Mouse (Mus musculus) MEL (cell line): ENCODE results near the gene Zfp260. TPM values are rescaled to one million over a fixed set of nuclear protein-coding genes. Genes with fewer than 3 reads are reported as not detected.
A peak's percentile ranks its signal among the peaks of the same experiment; 100 is the strongest.

Experiments
- DNase-seq: peaks from one replicate; pipeline ENCODE4 v3.0.0; 2011; ENCODE audit warnings: low read depth, low spot score
- H3K27ac ChIP-seq: 2 replicates; pipeline ENCODE4 v1.5.1; 2012; ENCODE audit warnings: low read depth, mild to moderate bottlenecking, control low read depth, low read length, moderate library complexity; ENCODE audit not compliant: control insufficient read depth
- H3K27me3 ChIP-seq, 2 experiments: fragments of 150-350 bp in 1 of 2; sonication (generic) in 1 of 2; 2 replicates each; pipeline ENCODE4 v1.6.1; 2012; ENCODE audit warnings: low read length in 2 of 2, mild to moderate bottlenecking in 2 of 2, improper control_type of control experiment in 1 of 2, moderate library complexity in 1 of 2; ENCODE audit not compliant: insufficient read depth in 2 of 2, control insufficient read depth in 1 of 2
- H3K36me3 ChIP-seq, 2 experiments: 2 replicates each; pipeline ENCODE4 v1.6.1; 2012 to 2014; ENCODE audit warnings: low read length in 2 of 2, improper control_type of control experiment in 1 of 2, inconsistent platforms in 1 of 2, mild to moderate bottlenecking in 1 of 2; ENCODE audit not compliant: insufficient read depth in 2 of 2, control insufficient read depth in 1 of 2
- H3K4me1 ChIP-seq, 2 experiments: fragments of 150-350 bp in 1 of 2; sonication (generic) in 1 of 2; 2 replicates each; pipeline ENCODE4 v1.6.1; 2012; ENCODE audit warnings: low read length in 2 of 2, improper control_type of control experiment in 1 of 2, mild to moderate bottlenecking in 1 of 2; ENCODE audit not compliant: insufficient read depth in 2 of 2, control insufficient read depth in 1 of 2
- H3K4me3 ChIP-seq, 2 experiments: fragments of 150-350 bp in 1 of 2; sonication (generic) in 1 of 2; 2 replicates each; pipeline ENCODE4 v1.5.1; 2012; ENCODE audit warnings: low read depth in 2 of 2, low read length in 2 of 2, mild to moderate bottlenecking in 2 of 2, moderate library complexity in 2 of 2, control low read depth in 1 of 2, improper control_type of control experiment in 1 of 2; ENCODE audit not compliant: control insufficient read depth in 1 of 2, insufficient read depth in 1 of 2
- H3K79me2 ChIP-seq: 2 replicates; pipeline ENCODE4 v1.6.1; 2012; ENCODE audit warnings: mild to moderate bottlenecking, low read length, moderate library complexity; ENCODE audit not compliant: control insufficient read depth, poor library complexity, insufficient read depth
- H3K9ac ChIP-seq: 2 replicates; pipeline ENCODE4 v1.6.1; 2012; ENCODE audit warnings: low read depth, mild to moderate bottlenecking, control low read depth, low read length, moderate library complexity; ENCODE audit not compliant: control insufficient read depth, poor library complexity, severe bottlenecking
- H3K9me3 ChIP-seq: fragments of 150-350 bp; sonication (generic); replicated peaks from 2 replicates; pipeline ENCODE4 v1.6.1; 2012; ENCODE audit warnings: mild to moderate bottlenecking, low read length, improper control_type of control experiment, moderate library complexity; ENCODE audit not compliant: insufficient read depth
- CTCF ChIP-seq, 3 experiments: IDR thresholded peaks in 2 of 3; conservative IDR thresholded peaks in 1 of 3; 2 replicates each; pipeline ENCODE4 v1.5.1; 2011 to 2012; ENCODE audit warnings: low read length in 3 of 3, low read depth in 2 of 3, mild to moderate bottlenecking in 2 of 3, improper control_type of control experiment in 1 of 3, inconsistent platforms in 1 of 3, mixed read lengths in 1 of 3, moderate library complexity in 1 of 3; ENCODE audit not compliant: control insufficient read depth in 1 of 3, insufficient read depth in 1 of 3, poor library complexity in 1 of 3, severe bottlenecking in 1 of 3
- ELF1 ChIP-seq: IDR thresholded peaks from 2 replicates; pipeline ENCODE4 v1.6.1; 2014; ENCODE audit warnings: low read depth, mild to moderate bottlenecking, inconsistent platforms, low read length, improper control_type of control experiment, moderate library complexity
- EP300 ChIP-seq, 2 experiments: IDR thresholded peaks; 2 replicates each; pipeline ENCODE4 v1.6.1; 2011; ENCODE audit warnings: improper control_type of control experiment in 2 of 2, low read length in 2 of 2, low read depth in 1 of 2, mild to moderate bottlenecking in 1 of 2
- GABPA ChIP-seq: IDR thresholded peaks from 2 replicates; pipeline ENCODE4 v1.6.1; 2012; ENCODE audit warnings: low read depth, mild to moderate bottlenecking, inconsistent platforms, low read length, improper control_type of control experiment, moderate library complexity
- HCFC1 ChIP-seq: IDR thresholded peaks from 2 replicates; pipeline ENCODE4 v1.6.1; 2012; ENCODE audit warnings: low read depth, mild to moderate bottlenecking, inconsistent platforms, low read length, improper control_type of control experiment, moderate library complexity
- MAFK ChIP-seq: IDR thresholded peaks from 2 replicates; pipeline ENCODE4 v1.6.1; 2011; ENCODE audit warnings: low read depth, mild to moderate bottlenecking, low read length, improper control_type of control experiment, borderline replicate concordance
- MAX ChIP-seq: IDR thresholded peaks from 2 replicates; pipeline ENCODE4 v1.6.1; 2011; ENCODE audit warnings: low read length, improper control_type of control experiment
- MAZ ChIP-seq: IDR thresholded peaks from 2 replicates; pipeline ENCODE4 v1.6.1; 2012; ENCODE audit warnings: low read depth, mild to moderate bottlenecking, inconsistent platforms, low read length, improper control_type of control experiment
- MEF2A ChIP-seq: IDR thresholded peaks from 2 replicates; pipeline ENCODE4 v1.6.1; 2014; ENCODE audit warnings: low read depth, mild to moderate bottlenecking, inconsistent platforms, low read length, improper control_type of control experiment; ENCODE audit not compliant: poor library complexity, insufficient replicate concordance, severe bottlenecking; ENCODE audit errors: extremely low read depth
- NELFE ChIP-seq: IDR thresholded peaks from 2 replicates; pipeline ENCODE4 v1.6.1; 2011; ENCODE audit warnings: low read depth, low read length, improper control_type of control experiment
- POLR2A ChIP-seq, 2 experiments: IDR thresholded peaks; 2 replicates each; pipeline ENCODE4 v1.6.1; 2011 to 2012; ENCODE audit warnings: low read length in 2 of 2, mild to moderate bottlenecking in 2 of 2, control low read depth in 1 of 2, improper control_type of control experiment in 1 of 2, low read depth in 1 of 2, moderate library complexity in 1 of 2; ENCODE audit not compliant: control insufficient read depth in 1 of 2, insufficient read depth in 1 of 2, poor library complexity in 1 of 2
- POLR2AphosphoS2 ChIP-seq: IDR thresholded peaks from 2 replicates; pipeline ENCODE4 v1.6.1; 2011; ENCODE audit warnings: low read length, improper control_type of control experiment
- POLR2AphosphoS5 ChIP-seq: IDR thresholded peaks from 2 replicates; pipeline ENCODE4 v1.6.1; 2012; ENCODE audit warnings: low read depth, borderline replicate concordance, mild to moderate bottlenecking, inconsistent platforms, low read length, moderate library complexity, mixed read lengths
- SIN3A ChIP-seq: IDR thresholded peaks from 2 replicates; pipeline ENCODE4 v1.6.1; 2012; ENCODE audit warnings: low read length, improper control_type of control experiment, inconsistent platforms
- TAL1 ChIP-seq: IDR thresholded peaks from 2 replicates; pipeline ENCODE4 v1.6.1; 2012; ENCODE audit warnings: mild to moderate bottlenecking, inconsistent platforms, low read length, moderate library complexity, mixed read lengths
- TBP ChIP-seq: IDR thresholded peaks from 2 replicates; pipeline ENCODE4 v1.8.0; 2011; ENCODE audit warnings: low read depth, low read length, improper control_type of control experiment
- TCF12 ChIP-seq: IDR thresholded peaks from 2 replicates; pipeline ENCODE4 v1.6.1; 2014; ENCODE audit warnings: low read depth, mild to moderate bottlenecking, inconsistent platforms, low read length, improper control_type of control experiment, moderate library complexity
- UBTF ChIP-seq: IDR thresholded peaks from 2 replicates; pipeline ENCODE4 v1.6.1; 2012; ENCODE audit warnings: low read depth, mild to moderate bottlenecking, inconsistent platforms, low read length, improper control_type of control experiment, moderate library complexity, borderline replicate concordance; ENCODE audit not compliant: insufficient read depth
- USF2 ChIP-seq, 2 experiments: IDR thresholded peaks; 2 replicates each; pipeline ENCODE4 v1.6.1; 2011 to 2012; ENCODE audit warnings: improper control_type of control experiment in 2 of 2, low read length in 2 of 2, borderline replicate concordance in 1 of 2, inconsistent platforms in 1 of 2, low read depth in 1 of 2, mild to moderate bottlenecking in 1 of 2; ENCODE audit not compliant: insufficient read depth in 1 of 2
- ZC3H11A ChIP-seq: IDR thresholded peaks from 2 replicates; pipeline ENCODE4 v1.6.1; 2012; ENCODE audit warnings: low read depth, mild to moderate bottlenecking, inconsistent platforms, low read length, improper control_type of control experiment
- ZKSCAN1 ChIP-seq: IDR thresholded peaks from 2 replicates; pipeline ENCODE4 v1.6.1; 2012; ENCODE audit warnings: low read depth, mild to moderate bottlenecking, inconsistent platforms, low read length, improper control_type of control experiment, moderate library complexity
- ZMIZ1 ChIP-seq: IDR thresholded peaks from 2 replicates; pipeline ENCODE4 v1.6.1; 2012; ENCODE audit warnings: low read depth, mild to moderate bottlenecking, inconsistent platforms, low read length, improper control_type of control experiment, moderate library complexity
- ZNF384 ChIP-seq: IDR thresholded peaks from 2 replicates; pipeline ENCODE4 v1.6.1; 2012; ENCODE audit warnings: low read depth, mild to moderate bottlenecking, inconsistent platforms, low read length, improper control_type of control experiment
- polyA plus RNA-seq, 2 experiments: library from polyadenylated mRNA; stranded (reverse) in 1 of 2; unstranded in 1 of 2; fragments of >175 nt in 1 of 2; fragments of >200 nt in 1 of 2; gene quantifications; 2 replicates each; pipeline versions ENCODE4 v1.2.1 to v1.2.4; 2012; ENCODE audit warnings: low replicate concordance in 2 of 2, low read depth in 1 of 2; ENCODE audit not compliant: insufficient read length in 2 of 2, insufficient read depth in 1 of 2, missing spikeins in 1 of 2
- total RNA-seq: library from RNA; depleted of rRNA; stranded (reverse); fragments of 300-350 nt; gene quantifications from 2 replicates; pipeline ENCODE4 v1.2.3, GENCODE M21; 2012

Gene Zfp260
- total and polyA plus RNA-seq, 3 experiments, result 4.8 to 5.5 TPM; not detected in 1

- 0 out of 4 replicates have a peak, but pooled peaks of 1 of the 2 experiments have one; percentile 21 for TF ChIP-seq EP300 (IDR thresholded peaks at IDR 0.05; ENCODE audit: low read depth in 1 of 2, low read length in 2 of 2)
- 0 out of 2 replicates have a peak, but pooled peaks have one; percentile 48 for TF ChIP-seq POLR2AphosphoS2
- TF ChIP-seq ZMIZ1, result 0 out of 2 replicates have a peak, but pooled peaks have one; percentile 26
- no peak for TF ChIP-seq UBTF
- TF ChIP-seq ZKSCAN1, result no peak
Measured at GRCm38 (mm10) chr7:30094646-30095429, at the start of gene Zfp260 (continued).

DNA sequence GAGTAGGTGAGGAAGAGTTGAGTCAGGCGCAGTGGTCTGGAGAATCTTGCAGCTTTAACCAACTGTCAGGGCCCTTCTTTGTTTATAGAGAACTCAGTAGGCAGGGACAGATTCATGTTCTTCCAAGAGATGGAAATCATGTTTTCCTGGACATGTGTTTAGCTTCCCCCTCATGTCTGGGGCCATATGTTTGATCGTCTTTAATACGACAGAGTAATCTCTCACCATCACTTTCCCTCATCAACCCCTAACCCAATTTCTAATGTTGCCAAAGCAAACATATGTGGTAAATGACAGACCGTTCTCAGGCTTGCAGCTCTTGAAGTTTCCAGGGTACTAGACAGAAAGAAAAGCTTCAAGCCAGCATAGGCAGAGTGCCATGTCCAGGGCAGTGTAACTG is 46.5 kb upstream of the Zfp260 start:
- DNase-seq, result no peak
- TF ChIP-seq CTCF (IDR thresholded peaks at IDR 0.05 in 2 of 3, conservative IDR thresholded peaks at IDR 0.05 in 1 of 3; ENCODE audit: control insufficient read depth in 1 of 3, insufficient read depth in 1 of 3, low read depth in 2 of 3, low read length in 3 of 3, poor library complexity in 1 of 3, severe bottlenecking in 1 of 3) (no peak), EP300 (IDR thresholded peaks at IDR 0.05; ENCODE audit: low read depth in 1 of 2, low read length in 2 of 2) (no peak), SIN3A (no peak), POLR2A (IDR thresholded peaks at IDR 0.05; ENCODE audit: control insufficient read depth in 1 of 2, insufficient read depth in 1 of 2, low read depth in 1 of 2, low read length in 2 of 2, poor library complexity in 1 of 2) (no peak), NELFE (no peak), ZMIZ1 (no peak), TAL1 (no peak), POLR2AphosphoS2 (no peak), POLR2AphosphoS5 (no peak), MAFK (no peak), GABPA (no peak), MAZ (no peak)
- TF ChIP-seq, all 39 proteins: peak for 0
- Histone ChIP-seq H3K9me3 (no peaks in the 10 kb centered on the region), H3K9ac (no peak overlapping the region), H3K27me3 (no peaks in the 10 kb centered on the region), H3K4me1 (peaks cover 3 to 4% of the 10 kb centered on the region in 2 experiments; a peak in 3 of 4 replicates), H3K27ac (no peak overlapping the region), H3K36me3 (peaks cover 0 to 5% of the 10 kb centered on the region in 2 experiments; a peak in 2 of 4 replicates), H3K4me3 (no peak overlapping the region), H3K79me2 (no peaks in the 10 kb centered on the region)

GRCm38 (mm10) chr7:30050882-30051548 is 43.6 kb upstream of the Zfp260 start, which contains the start of gene Zfp14:
Gene Zfp14 (minus strand): TSS chr7:30051380.
- H3K4me3 ChIP-seq, result peak within 1 kb of the TSS; percentile 82 to 90
- peak within 1 kb of the TSS; percentile 71 for H3K9ac ChIP-seq
- H3K9me3 ChIP-seq, result no peaks in the 10 kb centered on the region
- no peak within 1 kb of the TSS for H3K27ac ChIP-seq
- no peaks in the 10 kb centered on the region for H3K79me2 ChIP-seq
- H3K4me1 ChIP-seq, result peaks cover 3 to 4% of the 10 kb centered on the region in 2 experiments; a peak in 3 of 4 replicates
- DNase-seq, result peak; percentile 92
- H3K36me3 ChIP-seq, result peaks cover 0 to 5% of the 10 kb centered on the region in 2 experiments; a peak in 2 of 4 replicates
- H3K27me3 ChIP-seq, result no peaks in the 10 kb centered on the region
- TF ChIP-seq ZC3H11A (no peak), ZMIZ1 (no peak), ZNF384 (no peak), MAX (no peak), MAZ (no peak), POLR2A (IDR thresholded peaks at IDR 0.05; ENCODE audit: control insufficient read depth in 1 of 2, insufficient read depth in 1 of 2, low read depth in 1 of 2, low read length in 2 of 2, poor library complexity in 1 of 2) (peak in 1 of 2 experiments; percentile 72; a peak in 3 of 4 replicates), TAL1 (no peak), USF2 (IDR thresholded peaks at IDR 0.05; ENCODE audit: borderline replicate concordance in 1 of 2, insufficient read depth in 1 of 2, low read depth in 1 of 2, low read length in 2 of 2) (no peak), ELF1 (peak; percentile 84), UBTF (no peak), HCFC1 (peak; percentile 99), TCF12 (no peak), MEF2A (no peak), CTCF (IDR thresholded peaks at IDR 0.05 in 2 of 3, conservative IDR thresholded peaks at IDR 0.05 in 1 of 3; ENCODE audit: control insufficient read depth in 1 of 3, insufficient read depth in 1 of 3, low read depth in 2 of 3, low read length in 3 of 3, poor library complexity in 1 of 3, severe bottlenecking in 1 of 3) (no peak), TBP (0 out of 2 replicates have a peak, but pooled peaks have one; percentile 46), NELFE (no peak; the same call in 1 of the 2 replicates)
